Mouse (Mus musculus): ENCODE results near the gene Lhx6.

- TF ChIP-seq CTCF (IDR thresholded peaks at IDR 0.05; ENCODE audit: extremely low read depth, insufficient read depth, low read length): no peak
- TF ChIP-seq POLR2A (IDR thresholded peaks at IDR 0.05; ENCODE audit: extremely low read depth, insufficient read depth, low read length): no peak
These were observed 65.8 kb downstream of the Lhx6 start for GRCm38 (mm10) chr2:36039297-36039985.
